Mouse (Mus musculus): ENCODE data around the gene Dpf3. TPM values are rescaled to one million over a fixed set of nuclear protein-coding genes. Genes with fewer than 3 reads are reported as not detected.

Gene Dpf3
- total and polyA plus RNA-seq, 2 experiments from 2014 or later, result 5.2 to 15.3 TPM

- Histone ChIP-seq H3K4me3 (ENCODE audit: low read depth, low read length) (no peak overlapping the region), H3K9ac (replicated peaks; ENCODE audit: low read depth, low read length) (no peak overlapping the region), H3K4me1 (ENCODE audit: control insufficient read depth, insufficient read depth) (peaks cover 14% of the 10 kb centered on the region), H3K36me3 (replicated peaks; ENCODE audit: control insufficient read depth, insufficient read depth, low read length) (no peaks in the 10 kb centered on the region; the same call in 1 of the 2 replicates), H3K27me3 (ENCODE audit: control insufficient read depth, insufficient read depth, low read length) (no peaks in the 10 kb centered on the region), H3K4me2 (ENCODE audit: low read depth, low read length) (no peak overlapping the region), H3K9me3 (replicated peaks; ENCODE audit: control insufficient read depth, low read length) (no peaks in the 10 kb centered on the region), H3K27ac (ENCODE audit: low read depth) (peak overlapping the region; percentile 73)
- ATAC-seq (ENCODE audit: insufficient read depth, low read depth) (peak; percentile 85), DNase-seq (ENCODE audit: low spot score) (peak; percentile 65)
- TF ChIP-seq CTCF (IDR thresholded peaks at IDR 0.05; ENCODE audit: low read depth) (no peak), EP300 (IDR thresholded peaks at IDR 0.05; ENCODE audit: low read depth) (peak; percentile 80)
- WGBS, result 26% methylated on average over 6 of the region's 6 CpGs
Measured at GRCm38 (mm10) chr12:83352640-83353039, 134.9 kb downstream of the Dpf3 start.

- no peak for ATAC-seq (ENCODE audit: insufficient read depth, low read depth)
- Histone ChIP-seq H3K27ac (ENCODE audit: low read depth) (no peak overlapping the region), H3K4me2 (ENCODE audit: low read depth, low read length) (no peak overlapping the region), H3K36me3 (replicated peaks; ENCODE audit: control insufficient read depth, insufficient read depth, low read length) (no peaks in the 10 kb centered on the region; the same call in 1 of the 2 replicates), H3K4me1 (ENCODE audit: control insufficient read depth, insufficient read depth) (peaks cover 14% of the 10 kb centered on the region), H3K9ac (replicated peaks; ENCODE audit: low read depth, low read length) (no peak overlapping the region), H3K27me3 (ENCODE audit: control insufficient read depth, insufficient read depth, low read length) (no peaks in the 10 kb centered on the region), H3K9me3 (replicated peaks; ENCODE audit: control insufficient read depth, low read length) (no peaks in the 10 kb centered on the region), H3K4me3 (ENCODE audit: low read depth, low read length) (no peak overlapping the region)
- WGBS, result 83% methylated on average over 5 of the region's 5 CpGs
- DNase-seq (ENCODE audit: low spot score), result no peak
- no peak for TF ChIP-seq CTCF (IDR thresholded peaks at IDR 0.05; ENCODE audit: low read depth)
- no peak for TF ChIP-seq EP300 (IDR thresholded peaks at IDR 0.05; ENCODE audit: low read depth)
Measured at GRCm38 (mm10) chr12:83349736-83350135, 137.8 kb downstream of the Dpf3 start.

GRCm38 (mm10) chr12:83348246-83348645, 139.3 kb downstream of the Dpf3 start:
- Histone ChIP-seq H3K9ac (replicated peaks; ENCODE audit: low read depth, low read length) (no peak overlapping the region), H3K4me3 (ENCODE audit: low read depth, low read length) (no peak overlapping the region), H3K4me2 (ENCODE audit: low read depth, low read length) (no peak overlapping the region), H3K4me1 (ENCODE audit: control insufficient read depth, insufficient read depth) (peaks cover 15% of the 10 kb centered on the region), H3K27me3 (ENCODE audit: control insufficient read depth, insufficient read depth, low read length) (no peaks in the 10 kb centered on the region), H3K27ac (ENCODE audit: low read depth) (no peak overlapping the region), H3K36me3 (replicated peaks; ENCODE audit: control insufficient read depth, insufficient read depth, low read length) (no peaks in the 10 kb centered on the region; the same call in 1 of the 2 replicates), H3K9me3 (replicated peaks; ENCODE audit: control insufficient read depth, low read length) (no peaks in the 10 kb centered on the region)
- no peak for DNase-seq (ENCODE audit: low spot score)
- no peak for TF ChIP-seq EP300 (IDR thresholded peaks at IDR 0.05; ENCODE audit: low read depth)
- TF ChIP-seq CTCF (IDR thresholded peaks at IDR 0.05; ENCODE audit: low read depth), result no peak
- 82% methylated on average over 3 of the region's 3 CpGs for WGBS
- ATAC-seq (ENCODE audit: insufficient read depth, low read depth), result no peak

GRCm38 (mm10) chr12:83342875-83343185, 144.7 kb downstream of the Dpf3 start:
- no peaks in the 10 kb centered on the region for H3K27me3 ChIP-seq (ENCODE audit: control insufficient read depth, insufficient read depth, low read length)
- TF ChIP-seq EP300 (IDR thresholded peaks at IDR 0.05; ENCODE audit: low read depth), result no peak
- no peak for TF ChIP-seq CTCF (IDR thresholded peaks at IDR 0.05; ENCODE audit: low read depth)
- H3K36me3 ChIP-seq (replicated peaks; ENCODE audit: control insufficient read depth, insufficient read depth, low read length), result no peaks in the 10 kb centered on the region
- no peak overlapping the region for H3K4me2 ChIP-seq (ENCODE audit: low read depth, low read length)
- H3K27ac ChIP-seq (ENCODE audit: low read depth), result 0 out of 2 replicates have a peak overlapping the region, but pooled peaks have one; percentile 34
- H3K9me3 ChIP-seq (replicated peaks; ENCODE audit: control insufficient read depth, low read length), result no peaks in the 10 kb centered on the region
- WGBS, result 12% methylated on average over 4 of the region's 4 CpGs
- DNase-seq (ENCODE audit: low spot score), result no peak
- no peak overlapping the region for H3K4me3 ChIP-seq (ENCODE audit: low read depth, low read length)
- no peak overlapping the region for H3K9ac ChIP-seq (replicated peaks; ENCODE audit: low read depth, low read length)
- no peak for ATAC-seq (ENCODE audit: insufficient read depth, low read depth)
- peaks cover 13% of the 10 kb centered on the region; the same call in 1 of the 2 replicates for H3K4me1 ChIP-seq (ENCODE audit: control insufficient read depth, insufficient read depth)

GRCm38 (mm10) chr12:83342035-83342874, 145.3 kb downstream of the Dpf3 start:
- Histone ChIP-seq H3K9ac (replicated peaks; ENCODE audit: low read depth, low read length) (no peak overlapping the region), H3K9me3 (replicated peaks; ENCODE audit: control insufficient read depth, low read length) (no peaks in the 10 kb centered on the region), H3K27me3 (ENCODE audit: control insufficient read depth, insufficient read depth, low read length) (no peaks in the 10 kb centered on the region), H3K36me3 (replicated peaks; ENCODE audit: control insufficient read depth, insufficient read depth, low read length) (no peaks in the 10 kb centered on the region), H3K4me2 (ENCODE audit: low read depth, low read length) (no peak overlapping the region), H3K27ac (ENCODE audit: low read depth) (0 out of 2 replicates have a peak overlapping the region, but pooled peaks have one; percentile 34), H3K4me1 (ENCODE audit: control insufficient read depth, insufficient read depth) (peaks cover 13% of the 10 kb centered on the region; the same call in 1 of the 2 replicates), H3K4me3 (ENCODE audit: low read depth, low read length) (no peak overlapping the region)
- DNase-seq (ENCODE audit: low spot score) (no peak), ATAC-seq (ENCODE audit: insufficient read depth, low read depth) (no peak)
- 69% methylated on average over 15 of the region's 15 CpGs for WGBS
- TF ChIP-seq EP300 (IDR thresholded peaks at IDR 0.05; ENCODE audit: low read depth) (no peak), CTCF (IDR thresholded peaks at IDR 0.05; ENCODE audit: low read depth) (no peak)
